Mouse (Mus musculus) erythroblast, embryonic 14.5 days (primary cell): ENCODE measurements around the gene Smchd1. TPM values are rescaled to one million over a fixed set of nuclear protein-coding genes. Genes with fewer than 3 reads are reported as not detected.
"Not testable (repeated sequence)": the region's sequence is repeated elsewhere in the genome, so short reads cannot be mapped to it uniquely, and the experiment has no call there.

Experiments
- H3K27me3 ChIP-seq: 2 replicates; pipeline ENCODE4 v1.6.1; 2012; ENCODE audit warnings: inconsistent platforms; ENCODE audit not compliant: control insufficient read depth
- H3K36me3 ChIP-seq: 2 replicates; pipeline ENCODE4 v1.6.1; 2012; ENCODE audit warnings: mild to moderate bottlenecking, inconsistent platforms; ENCODE audit not compliant: control insufficient read depth
- H3K4me1 ChIP-seq: 2 replicates; pipeline ENCODE4 v1.6.1; 2012; ENCODE audit warnings: inconsistent platforms; ENCODE audit not compliant: control insufficient read depth
- H3K4me3 ChIP-seq: replicated peaks from 2 replicates; pipeline ENCODE3; 2012; ENCODE audit warnings: moderate library complexity, mild to moderate bottlenecking, inconsistent platforms
- H3K9me3 ChIP-seq: 2 replicates; pipeline ENCODE4 v1.6.1; 2012; ENCODE audit warnings: low read length, inconsistent platforms, mixed read lengths; ENCODE audit not compliant: control insufficient read depth
- GATA1 ChIP-seq: IDR thresholded peaks from 2 replicates; pipeline ENCODE4 v1.6.1; 2012; ENCODE audit warnings: low read length, inconsistent platforms, mixed read lengths
- TAL1 ChIP-seq: IDR thresholded peaks from 3 replicates; pipeline ENCODE4 v1.6.1; 2012; ENCODE audit warnings: low read length, inconsistent platforms, mixed read lengths
- polyA plus RNA-seq: library from polyadenylated mRNA; stranded (reverse); fragments of >175 nt; gene quantifications from 2 replicates; pipeline ENCODE4 v1.2.3, GENCODE M21; 2012

Gene Smchd1
- polyA plus RNA-seq, 1 experiment = 0.27 TPM

DNA sequence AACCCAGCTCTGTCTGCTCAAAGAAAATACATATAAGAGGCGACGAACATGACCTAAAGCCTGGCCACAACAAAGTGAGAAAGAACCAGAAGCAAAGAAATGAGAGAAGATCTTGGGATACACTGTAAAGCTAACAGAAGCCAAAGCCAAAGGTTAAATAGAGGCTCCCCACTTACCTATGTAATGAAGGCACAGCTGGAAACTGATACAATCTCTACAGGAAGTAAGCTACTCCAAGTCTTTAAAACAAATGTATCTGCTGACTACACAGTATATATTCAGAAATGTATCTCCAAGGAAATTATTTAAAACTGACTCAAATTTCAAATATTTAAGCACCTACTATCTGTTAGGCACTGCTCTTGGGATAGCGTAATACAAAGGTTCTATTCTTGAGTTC, 14.8 kb downstream of the Smchd1 start:
- H3K36me3 ChIP-seq = peaks cover 89% of the 10 kb centered on the region

DNA sequence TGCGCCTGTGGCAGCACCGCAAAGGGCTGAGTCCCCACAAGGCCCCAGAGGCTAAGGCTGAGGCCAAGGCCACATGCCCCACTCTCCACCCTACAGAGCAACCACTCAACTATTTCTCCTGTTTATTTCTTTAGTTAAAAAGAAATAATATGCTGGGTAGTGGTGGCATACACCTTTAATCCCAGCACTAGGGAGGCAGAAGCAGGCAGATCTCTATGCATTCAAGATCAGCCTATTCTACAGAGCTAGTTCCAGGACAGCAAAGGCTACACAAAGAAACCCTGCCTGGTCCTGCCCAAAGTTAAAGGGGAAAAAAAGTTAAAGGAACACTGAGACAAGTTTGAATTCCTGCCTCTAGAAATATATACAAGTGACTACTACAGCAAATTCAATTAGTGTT, 15.3 kb downstream of the Smchd1 start, which contains the start of gene Gm4707:
Gene Gm4707 (minus strand): TSS at position 101 of the 400 bp plus-strand sequence.
- no peaks in the 10 kb centered on the region; the same call in 1 of the 2 replicates for H3K4me1 ChIP-seq
- peaks cover 90% of the 10 kb centered on the region for H3K36me3 ChIP-seq
- H3K9me3 ChIP-seq = no peaks in the 10 kb centered on the region
- no peak within 1 kb of the TSS for H3K4me3 ChIP-seq
- no peaks in the 10 kb centered on the region for H3K27me3 ChIP-seq
- no peak for TF ChIP-seq GATA1
- no peak for TF ChIP-seq TAL1

More for the DNA sequence above, 14.8 kb downstream of the Smchd1 start:
- no peaks in the 10 kb centered on the region for H3K9me3 ChIP-seq
- no peak for TF ChIP-seq TAL1
- TF ChIP-seq GATA1 = no peak
- no peak overlapping the region for H3K4me3 ChIP-seq
- no peaks in the 10 kb centered on the region for H3K27me3 ChIP-seq
- H3K4me1 ChIP-seq = no peaks in the 10 kb centered on the region; the same call in 1 of the 2 replicates

DNA sequence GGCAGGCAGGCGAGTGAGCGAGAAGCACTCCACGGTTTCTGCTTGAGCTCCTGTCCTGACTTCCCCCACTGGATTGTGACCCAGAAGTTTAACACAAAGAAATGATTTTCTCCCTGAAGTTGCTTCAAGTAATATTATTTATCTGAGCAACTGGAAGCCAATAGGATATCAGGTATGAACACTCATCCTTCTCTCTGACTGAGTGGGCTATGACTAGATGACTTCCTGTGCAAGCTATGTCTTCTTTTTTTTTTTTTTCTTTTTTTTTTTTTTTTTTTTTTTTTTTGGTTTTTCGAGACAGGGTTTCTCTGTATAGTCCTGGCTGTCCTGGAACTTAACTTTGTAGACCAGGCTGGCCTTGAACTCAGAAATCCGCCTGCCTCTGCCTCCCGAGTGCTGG, 17.8 kb downstream of the Smchd1 start:
- H3K9me3 ChIP-seq, H3K4me3 ChIP-seq, H3K27me3 ChIP-seq, H3K4me1 ChIP-seq: not testable (repeated sequence)
- peaks cover 81% of the 10 kb centered on the region for H3K36me3 ChIP-seq

DNA sequence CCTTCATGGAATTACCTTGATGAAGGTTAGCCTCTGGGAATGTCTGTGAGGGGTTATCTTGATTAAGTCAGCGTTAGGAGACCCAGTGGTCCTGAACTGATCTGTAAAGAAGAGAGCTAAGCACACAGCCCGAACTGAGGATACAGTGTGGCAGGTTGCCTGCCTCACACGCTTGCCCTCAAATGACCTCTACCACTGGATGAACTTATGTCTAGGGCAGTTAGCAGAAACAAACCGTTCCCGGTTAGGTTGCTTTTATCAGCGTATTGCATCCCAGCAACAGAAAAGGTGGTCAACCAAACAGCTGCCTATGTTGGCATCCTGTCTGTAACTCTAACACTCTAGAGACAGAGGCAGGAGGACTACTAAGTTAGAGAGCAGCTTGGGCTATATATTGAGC, 30.0 kb downstream of the Smchd1 start:
- H3K27me3 ChIP-seq = no peaks in the 10 kb centered on the region
- H3K4me1 ChIP-seq = no peaks in the 10 kb centered on the region
- H3K36me3 ChIP-seq = peaks cover 72% of the 10 kb centered on the region
- H3K9me3 ChIP-seq = no peaks in the 10 kb centered on the region
- TF ChIP-seq GATA1 (no peak), TAL1 (no peak)
- H3K4me3 ChIP-seq = no peak overlapping the region

DNA sequence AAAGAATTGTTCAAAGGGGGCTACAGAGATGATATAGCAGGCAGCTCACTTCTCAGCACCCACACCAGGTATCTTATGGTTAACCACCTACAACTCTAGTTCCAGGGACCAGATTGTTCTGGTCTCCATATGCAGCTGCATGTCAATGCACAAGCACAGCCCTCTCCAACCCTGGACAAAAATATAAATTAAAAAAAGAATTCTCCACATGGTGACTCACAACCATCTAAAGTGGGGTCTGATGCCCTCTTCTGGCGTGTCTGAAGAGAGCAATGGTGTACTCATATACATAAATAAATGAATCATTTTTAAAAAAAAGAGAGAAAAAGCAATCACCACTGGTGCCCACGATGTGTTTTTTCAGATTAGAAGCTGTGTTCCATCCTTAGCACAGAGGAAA, 30.4 kb downstream of the Smchd1 start:
- TF ChIP-seq TAL1 = no peak
- no peak for TF ChIP-seq GATA1
- H3K9me3 ChIP-seq = no peaks in the 10 kb centered on the region
- peaks cover 76% of the 10 kb centered on the region for H3K36me3 ChIP-seq
- H3K27me3 ChIP-seq = no peaks in the 10 kb centered on the region
- no peak overlapping the region for H3K4me3 ChIP-seq
- no peaks in the 10 kb centered on the region for H3K4me1 ChIP-seq

DNA sequence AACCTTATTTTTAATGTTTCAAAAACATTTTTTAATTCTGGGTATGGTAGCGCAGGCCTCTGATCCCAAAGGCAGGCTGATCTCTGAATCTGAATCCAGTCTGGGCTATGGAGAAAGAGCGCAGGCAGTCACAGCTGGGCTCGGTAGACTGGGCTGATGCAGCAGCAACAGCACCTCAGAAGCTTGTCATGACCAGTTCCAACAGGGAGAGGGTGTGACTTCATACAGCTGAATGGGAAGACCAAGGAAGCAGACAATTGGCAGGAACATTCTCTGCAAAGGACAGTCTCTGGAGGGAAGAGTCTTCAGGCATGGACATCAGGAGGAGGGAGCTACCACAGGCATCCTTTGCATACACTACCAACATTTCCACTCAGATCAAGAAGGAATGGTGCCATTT, 31.0 kb downstream of the Smchd1 start:
- Histone ChIP-seq H3K27me3 (no peaks in the 10 kb centered on the region), H3K4me1 (no peaks in the 10 kb centered on the region), H3K4me3 (no peak overlapping the region), H3K36me3 (peaks cover 79% of the 10 kb centered on the region), H3K9me3 (no peaks in the 10 kb centered on the region)
- TF ChIP-seq GATA1 (no peak), TAL1 (no peak)

DNA sequence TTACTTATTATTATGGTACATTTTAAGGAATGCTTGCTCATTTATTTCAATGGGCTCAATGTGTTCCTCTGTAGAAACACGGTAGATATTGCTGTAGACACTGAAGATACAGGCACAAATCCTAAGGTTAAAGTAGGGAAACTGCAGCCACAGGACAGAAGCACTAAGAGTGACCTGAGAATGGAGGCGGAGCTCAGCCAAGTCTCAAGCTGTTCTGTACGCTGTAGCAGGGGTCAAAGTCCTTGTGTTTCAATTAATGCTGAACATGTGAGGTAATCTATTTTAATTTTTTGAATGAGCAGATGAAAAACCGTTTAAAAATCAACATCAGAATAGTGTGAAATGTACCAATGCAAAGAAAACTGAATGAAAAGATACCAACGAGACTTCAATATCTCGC, 31.9 kb downstream of the Smchd1 start:
- no peaks in the 10 kb centered on the region for H3K9me3 ChIP-seq
- no peaks in the 10 kb centered on the region for H3K27me3 ChIP-seq
- TF ChIP-seq TAL1 (no peak), GATA1 (no peak)
- H3K4me1 ChIP-seq = no peaks in the 10 kb centered on the region
- no peak overlapping the region for H3K4me3 ChIP-seq
- peaks cover 76% of the 10 kb centered on the region for H3K36me3 ChIP-seq

DNA sequence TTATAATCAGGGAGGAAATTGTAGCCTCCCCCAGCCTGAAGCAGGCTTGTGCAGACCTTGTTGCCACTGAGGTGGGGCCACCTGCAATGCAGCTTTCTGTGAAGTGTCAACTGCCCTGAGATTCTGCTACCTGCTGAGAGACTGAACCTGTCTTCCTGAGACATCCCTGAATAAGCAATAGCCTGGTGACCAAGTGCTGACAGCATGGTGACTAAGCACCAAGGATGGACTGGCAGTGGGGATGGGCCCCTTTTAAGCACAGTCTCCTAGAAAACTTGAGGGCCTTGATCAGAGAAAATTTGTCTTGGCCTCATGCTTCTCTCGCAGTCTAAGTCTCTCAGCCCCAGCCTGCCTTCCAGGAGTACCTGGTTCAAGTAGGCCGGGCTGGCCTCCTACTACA, 52.6 kb downstream of the Smchd1 start:
- peaks cover 75% of the 10 kb centered on the region for H3K36me3 ChIP-seq
- H3K9me3 ChIP-seq = peaks cover 12% of the 10 kb centered on the region
- H3K27me3 ChIP-seq, H3K4me3 ChIP-seq, H3K4me1 ChIP-seq: not testable (repeated sequence)

DNA sequence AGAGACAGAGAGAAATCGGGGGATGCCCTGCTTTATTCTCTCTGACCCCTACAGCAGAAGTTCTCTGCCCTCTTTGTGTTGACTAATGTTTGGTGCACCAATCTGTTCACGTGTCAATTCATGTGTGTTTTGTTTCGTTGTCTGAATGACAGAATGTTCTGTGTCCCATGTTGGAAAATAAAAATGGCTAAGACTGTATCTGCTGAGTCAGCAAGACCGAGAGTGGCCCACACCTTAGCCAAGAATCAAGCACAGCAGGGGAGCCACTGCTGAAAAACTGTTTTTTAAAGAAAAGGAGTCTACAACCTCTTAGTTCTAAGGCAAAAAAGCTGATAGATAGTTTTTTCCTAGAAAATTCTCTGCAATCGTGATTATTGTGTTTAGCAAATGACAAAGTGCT, 55.7 kb downstream of the Smchd1 start:
- not testable (repeated sequence) for H3K27me3 ChIP-seq, H3K4me3 ChIP-seq, H3K4me1 ChIP-seq
- Histone ChIP-seq H3K36me3 (peaks cover 76% of the 10 kb centered on the region), H3K9me3 (peaks cover 12% of the 10 kb centered on the region)

DNA sequence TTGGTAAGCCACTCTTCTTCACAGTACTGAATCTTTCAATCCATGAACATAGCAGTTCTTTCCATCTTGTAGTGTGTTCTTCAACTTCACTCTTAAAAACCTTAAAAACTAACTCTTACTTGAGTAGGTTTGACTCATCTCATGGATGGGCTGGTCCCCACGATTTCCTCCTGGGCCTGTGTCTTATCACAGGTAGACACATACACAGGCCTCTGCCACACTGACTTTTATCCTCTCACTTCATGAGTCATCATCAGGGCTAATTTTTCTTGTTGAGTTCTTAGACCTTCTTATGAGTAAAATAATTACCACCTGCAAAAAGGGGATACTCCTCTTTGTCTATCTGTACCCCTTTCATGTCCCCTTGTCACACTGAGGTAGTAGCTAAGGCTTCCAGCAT, 58.1 kb downstream of the Smchd1 start:
- Histone ChIP-seq H3K4me3 (no peak overlapping the region), H3K36me3 (peaks cover 70% of the 10 kb centered on the region), H3K4me1 (peaks cover 5% of the 10 kb centered on the region), H3K27me3 (no peaks in the 10 kb centered on the region), H3K9me3 (peaks cover 6% of the 10 kb centered on the region)
- no peak for TF ChIP-seq GATA1
- no peak for TF ChIP-seq TAL1

DNA sequence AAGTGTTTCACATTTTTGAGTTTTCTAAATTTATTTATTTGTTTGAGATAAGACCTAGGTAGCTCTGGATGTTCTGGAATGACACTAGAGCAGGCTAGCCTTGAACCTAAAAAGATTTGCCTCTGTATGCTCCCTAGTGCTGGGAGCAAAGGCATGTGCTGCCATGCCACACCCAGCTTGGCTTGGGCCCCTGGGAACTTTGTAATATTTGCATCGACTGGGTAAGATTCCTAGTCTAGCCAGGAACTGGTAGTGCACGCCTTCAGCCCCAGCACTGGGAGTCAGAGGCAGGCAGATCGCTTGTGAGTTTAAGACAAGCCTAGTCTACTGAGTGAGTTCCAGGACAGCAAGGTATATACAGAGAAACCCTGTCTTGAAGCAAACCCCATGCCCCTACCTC, 87.7 kb downstream of the Smchd1 start:
- peaks cover 58% of the 10 kb centered on the region for H3K36me3 ChIP-seq
- no peaks in the 10 kb centered on the region for H3K9me3 ChIP-seq
- H3K4me3 ChIP-seq = no peak overlapping the region
- no peak for TF ChIP-seq TAL1
- no peak for TF ChIP-seq GATA1
- H3K4me1 ChIP-seq = no peaks in the 10 kb centered on the region
- H3K27me3 ChIP-seq = no peaks in the 10 kb centered on the region
